Mouse (Mus musculus): ENCODE measurements at regions not wholly inside any gene's neighbourhood (a gene's known extent, or its start where the extent isn't known, plus 50 kb on each side); places are given as distances from the start of the nearest gene placed in this dataset.

GRCm38 (mm10) chr13:82361379-82361778 is 578.5 kb downstream of the Cetn3 start:
- DNase-seq (ENCODE audit: low read depth, low spot score), result no peak

GRCm38 (mm10) chr13:82366768-82367167 is 583.9 kb downstream of the Cetn3 start:
- no peak for DNase-seq (ENCODE audit: low read depth, low spot score)

- DNase-seq (ENCODE audit: low read depth, low spot score), result no peak
These were observed 588.7 kb downstream of the Cetn3 start for GRCm38 (mm10) chr13:82371579-82371978.

GRCm38 (mm10) chr13:82372612-82373011 is 589.7 kb downstream of the Cetn3 start:
- peak; percentile 52 for DNase-seq (ENCODE audit: low read depth, low spot score)

- DNase-seq (ENCODE audit: low read depth, low spot score), result peak; percentile 63
These were observed 610.0 kb downstream of the Cetn3 start for GRCm38 (mm10) chr13:82392908-82393307.

GRCm38 (mm10) chr13:82393496-82393895 is 610.6 kb downstream of the Cetn3 start:
- DNase-seq (ENCODE audit: low read depth, low spot score), result no peak

GRCm38 (mm10) chr13:82413677-82414076 is 630.8 kb downstream of the Cetn3 start:
- DNase-seq (ENCODE audit: low read depth, low spot score), result no peak

- DNase-seq (ENCODE audit: low read depth, low spot score), result no peak
These were observed 638.1 kb downstream of the Cetn3 start for GRCm38 (mm10) chr13:82420966-82421365.

- no peak for DNase-seq (ENCODE audit: low read depth, low spot score)
These were observed 641.2 kb downstream of the Cetn3 start for GRCm38 (mm10) chr13:82423911-82424654.

GRCm38 (mm10) chr13:82424732-82425341 is 642.0 kb downstream of the Cetn3 start:
- no peak for DNase-seq (ENCODE audit: low read depth, low spot score)

GRCm38 (mm10) chr13:82432411-82432810 is 649.5 kb downstream of the Cetn3 start:
- no peak for DNase-seq (ENCODE audit: low read depth, low spot score)

- DNase-seq (ENCODE audit: low read depth, low spot score), result no peak
These were observed 656.4 kb downstream of the Cetn3 start for GRCm38 (mm10) chr13:82439294-82439693.

GRCm38 (mm10) chr13:82453650-82454049 is 670.8 kb downstream of the Cetn3 start:
- DNase-seq (ENCODE audit: low read depth, low spot score), result no peak

GRCm38 (mm10) chr13:82483265-82483929 is 700.5 kb downstream of the Cetn3 start:
- DNase-seq (ENCODE audit: low read depth, low spot score), result peak; percentile 45

GRCm38 (mm10) chr13:82496606-82497005 is 713.7 kb downstream of the Cetn3 start:
- no peak for DNase-seq (ENCODE audit: low read depth, low spot score)

GRCm38 (mm10) chr13:82508176-82508575 is 725.3 kb downstream of the Cetn3 start:
- peak; percentile 64 for DNase-seq (ENCODE audit: low read depth, low spot score)

- DNase-seq (ENCODE audit: low read depth, low spot score), result no peak
These were observed 726.6 kb downstream of the Cetn3 start for GRCm38 (mm10) chr13:82509512-82509911.
